Mouse (Mus musculus) adrenal gland, adult (tissue): Measurements from ENCODE around the gene Trpc5.

Experiments used
- DNase-seq, 2 experiments: peaks; one replicate each; pipeline ENCODE4 v3.0.0; 2022 to 2023; ENCODE audit warnings: low spot score in 1 of 2; ENCODE audit not compliant: inconsistent age in 2 of 2

Trpc5 gene

GRCm38 (mm10) chrX:144337938-144338337 is 350.0 kb downstream of the Trpc5 start:
- no peak for DNase-seq

GRCm38 (mm10) chrX:144335332-144336015 is 352.5 kb downstream of the Trpc5 start:
- no peak for DNase-seq
